21 mouse cellular contexts compared by ENCODE assay signal in genomic region chr9:112182738-112183137, GRCm38 (mm10). TPM values are rescaled to one million over a fixed set of nuclear protein-coding genes. Genes with fewer than 3 reads are reported as not detected.
DNase-seq lines count a peak whose midpoint lies in the region; ATAC-seq and TF ChIP-seq lines count a peak whose summit lies in the region.
"Had no signal": no experiment of that assay in that cellular context is flagged by ENCODE, and none has a peak within 500 bp of the region (broad histone marks: within the 10 kb centered on the region; RNA-seq: fewer than 3 reads in every experiment).

No protein-coding gene starts in this region.

- peak; percentile 44 for ATAC-seq in granulocyte monocyte progenitor cell, adult 5-6 weeks (replicated peaks; ENCODE audit: poor library complexity, severe bottlenecking)
- ATAC-seq: hindbrain, embryonic 16.5 days had no signal

- peak overlapping the region; percentile 48 for H3K4me3 ChIP-seq in left cerebral cortex, adult 2 months
- H3K4me3 ChIP-seq: embryonic facial prominence, embryonic 12.5 days; forebrain, embryonic 12.5 days; gastrocnemius, adult 2 months; heart, embryonic 10.5 days; hindbrain, embryonic 12.5 days had no signal

- intact Hi-C loops in left cerebral cortex, adult 2 months (cut with DNase I): loop anchor here (10.0 kb wide), 1 partner anchor 992 kb away; no protein-coding TSS in a partner anchor
- intact Hi-C loops in left cerebral cortex, postnatal 4 days (cut with DNase I): no loop called here
- intact Hi-C loops in gastrocnemius, postnatal 14 days (cut with DNase I; ENCODE audit: low total_unique reads): no loop called here

- no peak for TF ChIP-seq CTCF in left cerebral cortex, adult 2 months (IDR thresholded peaks at IDR 0.05)

- no peak for DNase-seq in left cerebral cortex, adult 2 months (ENCODE audit: extremely low spot score in 1 of 2, low spot score in 2 of 2)
- no peak for DNase-seq in left cerebral cortex, postnatal 4 days
- peak; percentile 32 to 34 for DNase-seq in right cerebral cortex, postnatal 10 days (ENCODE audit: low spot score in 2 of 2)
- DNase-seq in right cerebral cortex, adult 18-20 months: no peak
- no peak for DNase-seq in gastrocnemius, postnatal 14 days
- DNase-seq: adrenal gland, adult 8-10 months; adrenal gland, postnatal 36 days; cerebellum, adult 11 months; cerebellum, adult 8-10 months; cerebellum, postnatal 14 days; gastrocnemius, adult 2 months; gastrocnemius, postnatal 36 days; heart, adult 18-20 months; heart, postnatal 10 days; heart, postnatal 4 days had no signal

- H3K27ac ChIP-seq in left cerebral cortex, adult 2 months: peak overlapping the region; percentile 78; the same call in 1 of the 2 replicates
- H3K27ac ChIP-seq: embryonic facial prominence, embryonic 12.5 days; forebrain, embryonic 12.5 days; gastrocnemius, adult 2 months; heart, embryonic 10.5 days; hindbrain, embryonic 12.5 days had no signal

RNA-seq across cellular contexts. Expression of gene Arpp21, which starts 53.0 kb away (rescaled TPM):
- total RNA-seq in left cerebral cortex, adult 2 months (2021): 100 to 1,000 TPM; 762 to 763 TPM
- 100 to 1,000 TPM; 459 to 577 TPM for total RNA-seq in left cerebral cortex, postnatal 4 days (2021)
- 0.54 TPM in 1 of 2 replicates, not detected in the other for total RNA-seq in granulocyte monocyte progenitor cell, adult 5-6 weeks (2014; fragmentation: Nextera tagmentation)
- total RNA-seq in granulocyte monocyte progenitor cell, adult 5-6 weeks (2017): 0.05 and 0.09 TPM in 2 replicates
- total RNA-seq in gastrocnemius, postnatal 14 days (2021): 10 to 100 TPM; 35.9 to 42.1 TPM

Comparison
In these comparisons a context has a peak if more than half of its experiments do, and no peak if none do; other contexts are left out.
1. DNase-seq: peak in right cerebral cortex, postnatal 10 days (2 of 2); none in left cerebral cortex, adult 2 months (0 of 2), left cerebral cortex, postnatal 4 days (single experiment), right cerebral cortex, adult 18-20 months (single experiment) and gastrocnemius, postnatal 14 days (single experiment).
2. RNA of gene Arpp21, which starts 53.0 kb away (total RNA-seq): 762 to 763 TPM in left cerebral cortex, adult 2 months, 459 to 577 TPM in left cerebral cortex, postnatal 4 days and 35.9 to 42.1 TPM in gastrocnemius, postnatal 14 days; 0.05 to 0.54 TPM in granulocyte monocyte progenitor cell, adult 5-6 weeks; every median in the first group is over 10 times any median in the second.